Mouse (Mus musculus): ENCODE results near the gene Tmem107. TPM values are rescaled to one million over a fixed set of nuclear protein-coding genes. Genes with fewer than 3 reads are reported as not detected.

Tmem107 gene
- total and polyA plus RNA-seq, 2 experiments from 2014 or later = 28.6 to 135 TPM

DNA sequence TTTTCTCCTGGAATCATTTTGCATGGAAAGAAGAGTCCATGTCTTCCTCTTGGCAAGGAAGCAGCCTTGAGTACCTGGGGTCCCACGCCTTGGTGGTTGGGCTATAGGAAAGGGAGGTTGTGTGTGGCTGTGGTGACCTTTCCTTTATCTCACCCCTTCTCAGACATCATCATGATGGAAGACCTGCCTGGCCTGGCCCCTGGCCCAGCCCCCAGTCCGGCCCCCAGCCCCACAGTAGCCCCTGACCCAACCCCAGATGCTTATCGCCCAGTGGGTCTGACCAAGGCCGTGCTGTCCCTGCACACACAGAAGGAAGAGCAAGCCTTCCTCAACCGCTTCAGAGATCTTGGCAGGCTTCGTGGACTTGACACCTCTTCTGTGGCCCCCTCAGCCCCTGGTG is 34.6 kb downstream of the Tmem107 start:
- H3K4me1 ChIP-seq (ENCODE audit: insufficient read depth, low read length) = peaks cover 4% of the 10 kb centered on the region; the same call in 1 of the 2 replicates
- H3K9ac ChIP-seq (replicated peaks; ENCODE audit: low read length) = no peak overlapping the region
- H3K4me3 ChIP-seq (ENCODE audit: low read length) = no peak overlapping the region
- no peak overlapping the region for H3K4me2 ChIP-seq (ENCODE audit: low read depth, low read length)
- WGBS = 93% methylated on average over 6 of the region's 6 CpGs
- TF ChIP-seq CTCF (IDR thresholded peaks at IDR 0.05; ENCODE audit: low read depth) = no peak
- H3K36me3 ChIP-seq (ENCODE audit: insufficient read depth, low read length) = peaks cover 89% of the 10 kb centered on the region
- H3K27ac ChIP-seq = no peak overlapping the region
- H3K27me3 ChIP-seq (ENCODE audit: insufficient read depth, low read length) = no peaks in the 10 kb centered on the region
- DNase-seq (ENCODE audit: low spot score) = no peak
- ATAC-seq = no peak
- no peaks in the 10 kb centered on the region for H3K9me3 ChIP-seq (ENCODE audit: low read length)

DNA sequence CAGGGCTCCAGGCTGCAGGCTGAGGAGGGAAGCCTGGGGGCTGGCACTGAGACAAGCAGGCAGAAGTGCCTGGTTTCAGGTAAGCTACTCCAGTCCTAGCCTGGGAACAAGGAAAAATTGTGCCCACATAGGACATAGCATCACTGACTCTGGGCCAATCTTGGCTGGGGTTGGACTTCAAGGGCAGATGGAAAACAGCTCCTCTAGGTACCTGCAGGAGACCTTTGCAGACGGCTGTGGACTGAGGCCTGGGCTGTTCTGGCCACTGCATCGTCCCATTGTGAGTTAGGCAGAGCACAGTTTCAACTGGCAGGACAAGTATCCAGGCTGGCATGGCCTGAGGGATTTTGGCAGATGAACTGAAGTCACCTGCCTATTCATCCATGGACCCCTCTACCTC is 35.2 kb downstream of the Tmem107 start:
- no peaks in the 10 kb centered on the region for H3K4me1 ChIP-seq (ENCODE audit: insufficient read depth, low read length)
- peaks cover 85% of the 10 kb centered on the region for H3K36me3 ChIP-seq (ENCODE audit: insufficient read depth, low read length)
- WGBS = 83% methylated on average over 2 of the region's 2 CpGs
- H3K27ac ChIP-seq = no peak overlapping the region
- TF ChIP-seq CTCF (IDR thresholded peaks at IDR 0.05; ENCODE audit: low read depth) = no peak
- H3K4me3 ChIP-seq (ENCODE audit: low read length) = no peak overlapping the region
- no peak for DNase-seq (ENCODE audit: low spot score)
- H3K9me3 ChIP-seq (ENCODE audit: low read length) = no peaks in the 10 kb centered on the region
- H3K27me3 ChIP-seq (ENCODE audit: insufficient read depth, low read length) = no peaks in the 10 kb centered on the region
- no peak overlapping the region for H3K4me2 ChIP-seq (ENCODE audit: low read depth, low read length)
- H3K9ac ChIP-seq (replicated peaks; ENCODE audit: low read length) = no peak overlapping the region
- ATAC-seq = no peak

DNA sequence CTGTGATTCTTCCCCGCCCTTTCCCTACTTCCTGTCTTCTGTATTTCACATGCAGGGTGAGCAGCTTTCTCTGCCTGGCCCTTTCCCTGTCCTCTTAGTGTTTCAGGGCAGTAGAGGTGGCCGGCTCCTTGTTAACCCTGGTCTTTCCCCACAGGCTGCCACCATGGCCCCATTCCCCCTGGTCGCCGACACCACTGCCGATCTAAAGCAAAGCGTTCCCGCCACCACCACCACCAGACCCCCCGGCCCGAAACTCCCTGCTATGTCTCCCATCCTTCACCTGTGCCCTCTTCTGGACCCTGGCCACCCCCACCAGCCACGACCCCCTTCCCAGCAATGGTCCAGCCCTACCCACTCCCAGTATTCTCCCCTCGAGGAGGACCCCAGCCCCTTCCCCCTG is 35.7 kb downstream of the Tmem107 start:
- ATAC-seq (no peak), DNase-seq (ENCODE audit: low spot score) (no peak)
- no peaks in the 10 kb centered on the region for H3K27me3 ChIP-seq (ENCODE audit: insufficient read depth, low read length)
- H3K4me3 ChIP-seq (ENCODE audit: low read length) = no peak overlapping the region
- no peak overlapping the region for H3K4me2 ChIP-seq (ENCODE audit: low read depth, low read length)
- peaks cover 80% of the 10 kb centered on the region for H3K36me3 ChIP-seq (ENCODE audit: insufficient read depth, low read length)
- no peak for TF ChIP-seq CTCF (IDR thresholded peaks at IDR 0.05; ENCODE audit: low read depth)
- no peak overlapping the region for H3K27ac ChIP-seq
- no peaks in the 10 kb centered on the region for H3K9me3 ChIP-seq (ENCODE audit: low read length)
- no peak overlapping the region for H3K9ac ChIP-seq (replicated peaks; ENCODE audit: low read length)
- 92% methylated on average over 11 of the region's 11 CpGs for WGBS
- no peaks in the 10 kb centered on the region for H3K4me1 ChIP-seq (ENCODE audit: insufficient read depth, low read length)

DNA sequence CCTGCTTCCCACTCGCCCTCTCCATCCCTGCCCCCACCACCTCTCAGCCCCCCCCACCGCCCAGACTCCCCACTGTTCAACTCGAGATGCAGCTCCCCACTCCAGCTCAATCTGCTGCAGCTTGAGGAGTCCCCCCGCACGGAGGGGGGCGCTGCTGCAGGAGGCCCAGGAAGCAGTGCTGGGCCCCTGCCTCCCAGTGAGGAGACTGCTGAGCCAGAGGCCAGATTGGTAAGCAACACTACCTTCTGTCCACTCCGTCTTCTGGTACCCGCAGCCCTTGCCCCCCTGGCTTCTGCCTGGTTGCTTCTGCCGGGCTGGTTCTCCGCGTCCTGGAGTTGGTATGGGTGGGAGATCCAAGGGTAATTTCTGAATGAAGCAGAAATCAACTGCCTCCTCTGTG is 36.2 kb downstream of the Tmem107 start:
- Histone ChIP-seq H3K4me3 (ENCODE audit: low read length) (no peak overlapping the region), H3K4me2 (ENCODE audit: low read depth, low read length) (no peak overlapping the region), H3K27ac (no peak overlapping the region), H3K9ac (replicated peaks; ENCODE audit: low read length) (no peak overlapping the region), H3K27me3 (ENCODE audit: insufficient read depth, low read length) (no peaks in the 10 kb centered on the region), H3K4me1 (ENCODE audit: insufficient read depth, low read length) (no peaks in the 10 kb centered on the region), H3K9me3 (ENCODE audit: low read length) (no peaks in the 10 kb centered on the region), H3K36me3 (ENCODE audit: insufficient read depth, low read length) (peaks cover 75% of the 10 kb centered on the region)
- ATAC-seq = no peak
- 84% methylated on average over 11 of the region's 11 CpGs for WGBS
- no peak for DNase-seq (ENCODE audit: low spot score)
- TF ChIP-seq CTCF (IDR thresholded peaks at IDR 0.05; ENCODE audit: low read depth) = no peak

DNA sequence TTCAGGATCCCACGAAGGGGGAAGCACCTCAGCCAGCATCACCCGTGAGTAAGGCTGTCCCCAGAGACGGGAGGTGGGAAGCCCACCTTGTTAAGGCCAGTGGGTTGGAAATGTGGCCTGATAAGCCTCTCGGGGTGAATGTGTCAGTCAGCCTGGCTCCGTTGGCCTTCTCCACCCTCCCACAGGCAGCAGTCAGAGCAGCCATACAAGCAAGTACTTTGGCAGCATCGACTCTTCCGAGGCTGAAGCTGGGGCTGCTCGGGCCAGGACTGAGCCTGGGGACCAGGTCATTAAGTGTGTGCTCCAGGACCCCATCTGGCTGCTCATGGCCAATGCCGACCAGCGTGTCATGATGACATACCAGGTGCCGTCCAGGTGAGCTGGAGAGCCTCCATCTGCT is 37.1 kb downstream of the Tmem107 start:
- ATAC-seq (no peak), DNase-seq (ENCODE audit: low spot score) (no peak)
- no peak for TF ChIP-seq CTCF (IDR thresholded peaks at IDR 0.05; ENCODE audit: low read depth)
- Histone ChIP-seq H3K4me2 (ENCODE audit: low read depth, low read length) (no peak overlapping the region), H3K27me3 (ENCODE audit: insufficient read depth, low read length) (no peaks in the 10 kb centered on the region), H3K36me3 (ENCODE audit: insufficient read depth, low read length) (peaks cover 68% of the 10 kb centered on the region), H3K4me1 (ENCODE audit: insufficient read depth, low read length) (no peaks in the 10 kb centered on the region), H3K9ac (replicated peaks; ENCODE audit: low read length) (no peak overlapping the region), H3K9me3 (ENCODE audit: low read length) (no peaks in the 10 kb centered on the region), H3K27ac (no peak overlapping the region), H3K4me3 (ENCODE audit: low read length) (no peak overlapping the region)
- WGBS = 91% methylated on average over 11 of the region's 11 CpGs

DNA sequence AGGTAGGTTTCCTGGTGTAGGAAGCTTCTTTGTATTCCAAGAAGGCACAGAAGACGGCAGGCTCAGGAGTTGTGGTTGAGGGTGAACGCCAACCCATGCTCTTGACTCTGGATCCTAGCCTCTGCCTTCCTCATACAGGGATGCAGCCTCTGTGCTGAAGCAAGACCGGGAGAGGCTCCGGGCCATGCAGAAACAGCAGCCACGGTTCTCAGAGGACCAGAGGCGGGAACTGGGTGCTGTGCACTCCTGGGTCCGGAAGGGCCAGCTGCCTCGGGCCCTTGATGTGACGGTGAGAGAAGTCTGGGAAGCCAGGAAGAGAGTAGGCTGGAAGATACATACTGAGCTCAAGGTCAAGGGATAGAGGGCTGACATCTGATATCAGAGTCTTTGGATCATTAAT is 37.6 kb downstream of the Tmem107 start:
- ATAC-seq (no peak), DNase-seq (ENCODE audit: low spot score) (no peak)
- no peaks in the 10 kb centered on the region for H3K4me1 ChIP-seq (ENCODE audit: insufficient read depth, low read length)
- H3K27ac ChIP-seq = no peak overlapping the region
- no peak overlapping the region for H3K9ac ChIP-seq (replicated peaks; ENCODE audit: low read length)
- no peak overlapping the region for H3K4me2 ChIP-seq (ENCODE audit: low read depth, low read length)
- H3K27me3 ChIP-seq (ENCODE audit: insufficient read depth, low read length) = no peaks in the 10 kb centered on the region
- H3K9me3 ChIP-seq (ENCODE audit: low read length) = no peaks in the 10 kb centered on the region
- no peak for TF ChIP-seq CTCF (IDR thresholded peaks at IDR 0.05; ENCODE audit: low read depth)
- 90% methylated on average over 9 of the region's 9 CpGs for WGBS
- no peak overlapping the region for H3K4me3 ChIP-seq (ENCODE audit: low read length)
- peaks cover 62% of the 10 kb centered on the region for H3K36me3 ChIP-seq (ENCODE audit: insufficient read depth, low read length)

DNA sequence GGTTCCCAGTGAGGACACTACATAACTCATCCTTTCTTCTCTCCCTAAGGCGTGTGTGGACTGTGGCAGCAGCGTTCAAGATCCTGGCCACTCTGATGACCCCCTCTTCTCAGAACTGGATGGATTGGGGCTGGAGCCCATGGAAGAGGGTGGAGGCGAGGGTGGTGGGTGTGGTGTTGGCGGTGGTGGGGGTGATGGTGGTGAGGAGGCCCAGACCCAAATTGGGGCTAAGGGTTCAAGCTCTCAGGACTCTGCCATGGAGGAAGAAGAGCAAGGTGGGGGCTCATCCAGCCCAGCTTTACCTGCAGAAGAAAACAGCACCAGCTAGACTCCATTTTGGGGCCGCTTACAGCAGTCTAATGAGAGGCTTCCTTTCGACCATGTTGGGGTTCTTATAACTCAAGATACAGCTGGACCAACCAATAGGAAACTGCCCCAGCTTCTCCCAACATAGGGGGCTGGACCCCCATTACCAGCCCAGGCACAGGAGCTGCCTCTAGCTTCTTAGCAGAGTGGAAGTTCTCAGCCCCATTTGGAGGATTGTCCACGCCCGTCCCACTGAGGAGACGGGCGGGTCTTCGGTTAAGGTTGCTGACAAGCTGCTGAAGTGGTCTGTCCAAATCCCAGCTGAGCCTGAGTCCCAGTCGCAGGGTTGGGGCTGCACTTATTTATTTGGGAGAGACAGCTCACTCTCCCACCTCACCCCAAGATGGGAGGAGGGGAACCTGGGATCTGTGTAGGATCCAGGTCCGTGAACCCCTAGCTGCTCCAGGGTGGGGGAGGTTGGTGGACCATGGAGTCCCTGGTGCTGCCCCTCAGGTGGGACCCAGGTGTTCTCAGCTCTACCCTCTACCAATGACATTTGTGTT is 38.7 kb downstream of the Tmem107 start:
- 86% methylated on average over 13 of the region's 13 CpGs for WGBS
- DNase-seq (ENCODE audit: low spot score) (no peak), ATAC-seq (no peak)
- Histone ChIP-seq H3K4me1 (ENCODE audit: insufficient read depth, low read length) (no peaks in the 10 kb centered on the region), H3K27me3 (ENCODE audit: insufficient read depth, low read length) (no peaks in the 10 kb centered on the region), H3K9ac (replicated peaks; ENCODE audit: low read length) (no peak overlapping the region), H3K4me2 (ENCODE audit: low read depth, low read length) (no peak overlapping the region), H3K27ac (no peak overlapping the region), H3K36me3 (ENCODE audit: insufficient read depth, low read length) (peaks cover 52% of the 10 kb centered on the region), H3K4me3 (ENCODE audit: low read length) (no peak overlapping the region), H3K9me3 (ENCODE audit: low read length) (no peaks in the 10 kb centered on the region)
- no peak for TF ChIP-seq CTCF (IDR thresholded peaks at IDR 0.05; ENCODE audit: low read depth)
